Mouse (Mus musculus) frontal cortex, postnatal 36 days (tissue): Measurements from ENCODE around the gene Olfr557.
A peak's percentile ranks its signal among the peaks of the same experiment; 100 is the strongest.

Experiments
- DNase-seq, 2 experiments: peaks; one replicate each; pipeline ENCODE4 v3.0.0; 2022; ENCODE audit warnings: low spot score in 2 of 2

Olfr557 gene

DNA sequence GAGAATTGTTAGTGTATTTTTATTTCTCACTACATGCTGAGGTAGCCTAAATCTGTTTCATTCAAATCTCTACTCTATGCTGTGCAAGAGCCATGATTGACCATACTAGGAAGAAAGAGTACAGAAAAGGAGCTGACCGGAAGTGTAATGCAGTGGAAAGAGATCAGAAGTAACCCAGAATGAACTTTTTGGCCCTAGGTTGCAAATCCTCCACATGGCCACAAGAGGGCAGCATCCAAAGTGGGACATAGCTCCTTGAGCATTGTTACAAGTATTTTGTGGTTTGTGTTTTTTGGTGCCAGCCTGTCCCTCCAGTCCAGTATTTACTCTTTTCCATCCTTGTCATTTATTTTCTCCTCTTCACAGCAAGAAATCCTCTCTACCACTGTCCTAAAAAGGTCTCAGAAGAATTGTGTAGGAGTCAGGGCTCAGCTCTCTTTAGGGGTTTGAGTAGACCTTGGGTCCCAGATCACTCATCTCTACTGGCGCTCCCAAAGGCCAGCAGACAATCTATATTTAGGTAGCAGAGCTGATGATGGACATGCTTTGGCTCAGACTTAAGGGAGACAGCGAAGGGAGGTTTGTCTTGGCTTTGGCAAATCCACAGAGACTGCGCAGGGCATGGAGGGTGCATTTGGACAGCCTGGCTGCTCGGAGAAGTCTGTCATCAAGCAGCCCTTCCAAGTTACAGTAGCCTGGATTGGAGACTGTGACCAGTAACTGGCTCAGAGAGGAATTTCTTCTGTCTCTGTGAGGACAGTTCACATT lies at the start of gene Olfr557:
Gene Olfr557 (plus strand): TSS at position 553 of the 768 bp plus-strand sequence.
- DNase-seq, result peak; percentile 19 to 22

DNA sequence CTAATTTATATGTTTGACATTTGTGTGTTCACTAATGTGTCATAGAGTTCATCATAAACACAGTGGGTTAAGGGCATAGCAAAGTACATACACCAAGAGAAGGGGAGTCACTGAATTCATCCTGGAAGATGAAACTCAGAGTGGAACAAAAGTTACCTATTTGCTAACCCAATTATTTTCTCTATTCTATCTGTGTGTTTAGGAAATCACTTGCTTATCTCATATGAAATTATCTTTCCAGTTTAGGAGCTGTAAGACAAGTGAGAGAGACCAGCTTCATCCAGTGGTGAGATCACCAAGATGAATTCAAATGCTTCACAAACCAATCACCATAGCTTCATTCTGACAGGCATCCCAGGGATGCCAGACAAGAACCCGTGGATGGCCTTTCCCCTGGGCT lies 37.2 kb upstream of the Olfr557 start, which contains the start of gene Olfr555:
Gene Olfr555 (plus strand): TSS at position 301 of the 400 bp plus-strand sequence.
- DNase-seq, result no peak

DNA sequence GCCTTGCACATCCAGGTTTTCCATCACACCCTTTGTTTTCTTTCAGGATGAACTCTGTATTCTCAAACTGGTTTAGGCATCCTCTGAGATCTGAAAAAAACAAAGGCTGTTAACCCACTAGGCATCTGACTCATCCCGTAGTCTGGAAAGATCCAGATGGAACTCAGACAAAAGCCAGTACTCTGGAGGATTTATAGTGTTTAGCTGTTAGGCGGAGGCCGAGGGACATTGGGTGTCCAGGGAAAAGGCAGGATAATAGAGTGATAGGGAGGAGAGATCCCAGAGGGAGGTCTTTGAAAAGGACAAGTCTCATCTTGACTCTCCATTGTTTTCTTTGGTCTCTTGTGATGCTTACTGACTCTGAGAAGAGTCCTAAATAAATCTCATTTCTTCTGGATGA lies 31.1 kb upstream of the Olfr557 start, which contains the start of gene Olfr556:
Gene Olfr556 (plus strand): TSS at position 301 of the 400 bp plus-strand sequence.
- no peak for DNase-seq

DNA sequence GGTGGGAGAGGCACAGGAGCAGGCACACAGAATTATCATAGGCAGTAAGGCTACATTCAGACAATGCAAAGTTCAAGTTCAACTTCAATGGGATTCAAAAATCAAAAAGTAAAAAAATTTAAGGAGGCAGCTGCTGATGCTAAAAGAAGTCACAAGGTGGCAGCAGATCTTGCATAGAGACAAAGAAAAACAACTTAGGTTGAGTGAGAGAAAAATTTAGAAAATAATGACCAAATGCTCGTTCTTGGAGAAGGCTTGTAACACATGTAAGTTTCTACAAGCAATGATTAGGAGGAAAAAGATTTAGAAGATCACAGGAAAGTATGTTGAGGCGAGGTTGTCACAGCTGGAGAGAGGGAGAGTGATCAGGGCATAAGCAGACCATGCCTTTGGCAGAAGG lies 30.3 kb upstream of the Olfr557 start:
- peak in 1 of 2 experiments; percentile 11 for DNase-seq

DNA sequence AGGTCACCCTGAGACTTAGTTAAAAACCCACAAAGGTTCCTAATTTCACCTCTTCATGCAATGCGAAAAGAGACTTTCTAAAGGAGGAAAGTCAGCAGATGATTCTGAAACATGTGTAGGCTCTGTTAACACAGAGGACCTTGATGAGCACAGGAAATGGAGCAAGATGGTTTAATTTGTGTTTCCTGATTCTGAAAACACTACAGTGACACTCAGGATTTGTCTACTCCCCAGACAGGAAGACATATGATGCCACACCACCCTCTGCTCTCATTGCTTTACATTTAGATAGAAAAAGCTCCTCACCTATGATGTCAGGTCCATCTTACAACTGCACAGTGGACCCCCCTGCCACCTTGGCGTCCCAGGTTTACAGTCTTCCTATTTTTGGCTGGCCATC lies 19.5 kb upstream of the Olfr557 start:
- no peak for DNase-seq

DNA sequence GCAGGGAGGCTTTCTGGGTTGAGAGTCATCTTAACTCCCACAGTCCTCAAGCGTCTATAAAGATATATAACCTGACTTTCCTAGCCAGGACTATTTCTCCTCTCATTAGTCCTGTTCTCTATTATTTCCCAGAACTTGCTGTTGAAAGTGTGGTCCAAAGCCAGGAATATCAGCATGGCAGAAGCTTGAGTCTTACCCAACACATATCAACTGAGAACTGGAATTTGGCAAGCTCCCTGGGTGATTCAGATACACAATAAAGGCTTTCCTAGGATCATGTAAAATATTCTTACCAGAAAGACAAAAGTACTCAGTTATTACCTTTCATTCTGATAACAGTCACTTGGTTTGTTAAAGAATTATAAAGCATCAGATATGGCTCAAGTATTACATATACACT lies 13.8 kb upstream of the Olfr557 start:
- no peak for DNase-seq

DNA sequence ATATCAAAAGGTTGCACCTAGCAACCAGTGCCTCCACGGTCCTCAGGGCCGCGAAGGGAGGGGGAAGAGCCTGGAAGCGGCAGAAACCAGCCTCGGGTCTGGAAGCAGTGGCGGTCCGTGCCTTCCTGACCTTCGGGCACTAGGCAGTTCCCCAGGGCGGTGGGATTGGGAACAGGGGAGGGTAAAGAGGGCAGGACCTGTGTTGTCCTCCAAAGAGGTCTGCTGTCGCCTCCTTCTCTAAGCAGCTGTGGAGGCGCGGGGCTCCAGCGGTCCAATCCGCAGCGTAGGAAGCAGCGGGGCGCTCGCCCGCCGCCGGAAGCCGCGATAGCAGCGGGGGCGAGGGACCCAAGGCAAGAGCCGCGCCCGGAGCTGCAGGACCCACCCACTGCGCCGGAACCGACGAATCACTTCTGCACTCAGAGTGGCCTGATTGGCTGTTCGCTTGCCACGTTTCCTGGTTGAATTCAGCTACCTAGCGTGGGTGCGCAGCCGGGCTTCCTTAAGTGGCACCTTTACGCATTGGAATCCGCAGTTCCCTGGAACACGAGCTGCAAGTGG lies 8.7 kb upstream of the Olfr557 start, which contains the start of gene Trim68:
Gene Trim68 (minus strand): TSS at position 384 of the 558 bp plus-strand sequence.
- peak; percentile 88 to 93 for DNase-seq

DNA sequence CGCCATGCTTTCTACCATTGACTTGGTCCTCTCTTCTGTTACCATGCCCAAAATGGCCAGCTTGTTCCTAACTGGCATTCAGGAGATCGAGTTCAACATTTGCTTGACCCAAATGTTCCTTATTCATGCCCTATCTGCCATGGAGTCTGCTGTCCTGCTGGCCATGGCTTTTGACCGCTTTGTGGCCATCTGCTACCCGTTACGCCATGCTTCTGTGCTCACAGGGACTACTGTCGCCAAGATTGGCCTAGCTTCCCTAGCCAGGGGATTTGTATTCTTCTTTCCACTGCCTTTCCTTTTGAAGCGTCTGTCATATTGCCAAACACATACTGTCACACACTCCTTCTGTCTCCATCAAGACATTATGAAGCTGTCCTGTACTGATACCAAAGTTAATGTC lies 2.8 kb downstream of the Olfr557 start:
- no peak for DNase-seq

DNA sequence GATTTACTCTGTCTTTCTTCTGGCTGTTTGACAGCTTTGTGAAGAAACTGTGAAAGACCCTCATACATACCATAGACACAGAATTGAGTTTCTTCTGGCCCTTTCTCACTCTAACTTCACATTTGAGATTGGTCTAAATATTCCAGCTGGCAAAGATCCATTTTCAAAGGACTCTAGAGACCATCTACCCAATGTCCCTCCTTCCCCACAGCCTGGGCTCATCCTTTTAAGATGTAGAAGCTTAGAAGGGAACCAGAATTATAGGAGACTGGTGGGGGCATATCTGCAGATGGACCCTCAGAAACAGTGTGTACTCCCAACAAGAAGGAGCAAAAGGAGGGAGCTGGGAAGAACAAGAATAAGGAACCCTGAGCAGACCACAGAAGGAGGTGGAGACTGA lies 6.2 kb downstream of the Olfr557 start, which contains the start of gene Olfr558:
Gene Olfr558 (plus strand): TSS at position 301 of the 400 bp plus-strand sequence.
- DNase-seq, result no peak

DNA sequence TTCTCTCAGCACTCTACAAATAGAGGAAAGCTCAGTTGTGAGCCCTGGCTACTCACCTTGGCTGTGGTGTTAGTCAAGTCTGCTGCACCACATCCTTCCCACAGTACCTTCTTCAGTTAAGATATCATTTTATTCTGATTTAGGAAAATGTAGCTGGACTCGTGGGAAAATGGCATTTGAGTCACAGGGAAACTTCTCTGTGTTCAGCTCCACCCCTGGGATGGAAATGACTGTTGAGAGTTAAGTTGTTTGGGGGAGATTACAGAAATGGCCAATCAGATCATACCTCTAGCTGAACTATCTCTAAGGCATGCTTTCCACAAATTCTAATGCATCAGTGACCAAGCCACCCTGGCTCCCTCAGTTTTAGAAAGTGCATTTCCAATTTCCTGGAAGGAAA lies 23.3 kb downstream of the Olfr557 start, which contains the start of gene Olfr33:
Gene Olfr33 (minus strand): TSS at position 101 of the 400 bp plus-strand sequence.
- DNase-seq, result no peak

DNA sequence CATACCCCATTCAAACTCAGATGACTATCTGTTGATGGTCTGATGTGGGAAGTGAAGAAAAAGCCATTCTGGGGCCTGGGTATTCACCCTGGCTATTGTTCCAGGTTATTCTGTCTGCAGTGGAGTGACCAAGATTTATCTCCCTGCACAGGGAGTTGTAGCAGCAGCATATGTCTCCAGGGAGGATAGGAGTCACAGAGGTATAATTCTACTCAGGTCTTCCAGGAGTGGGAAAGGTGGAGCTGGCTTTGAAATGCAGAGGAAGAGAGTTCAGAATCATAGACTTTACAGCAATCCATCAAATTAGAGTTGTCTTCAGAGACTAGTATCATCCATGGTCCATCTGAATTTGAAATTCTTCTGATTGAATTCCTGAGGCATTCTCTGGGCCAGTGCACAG lies 31.7 kb downstream of the Olfr557 start, which contains the start of gene Olfr559:
Gene Olfr559 (minus strand): TSS at position 101 of the 400 bp plus-strand sequence.
- no peak for DNase-seq

DNA sequence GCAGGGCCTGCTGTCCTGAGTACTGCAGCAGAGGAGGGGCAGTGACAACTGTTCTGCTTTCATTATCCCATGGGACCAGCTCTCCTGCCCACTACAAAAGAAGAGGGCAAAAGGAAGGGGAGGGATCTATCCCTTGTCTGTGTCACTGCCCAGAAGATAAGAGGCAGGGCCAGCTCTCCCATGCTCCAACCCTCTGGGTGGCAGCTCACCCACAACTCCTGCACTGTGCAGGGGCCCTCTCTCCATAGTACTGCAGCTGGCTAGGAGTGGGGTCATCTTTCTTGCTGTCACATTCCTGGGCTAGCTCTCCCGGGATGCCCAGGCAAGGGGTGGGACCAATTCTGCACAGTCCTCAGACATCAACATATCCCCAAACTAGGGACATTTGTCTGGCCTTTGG lies 38.1 kb downstream of the Olfr557 start:
- no peak for DNase-seq

DNA sequence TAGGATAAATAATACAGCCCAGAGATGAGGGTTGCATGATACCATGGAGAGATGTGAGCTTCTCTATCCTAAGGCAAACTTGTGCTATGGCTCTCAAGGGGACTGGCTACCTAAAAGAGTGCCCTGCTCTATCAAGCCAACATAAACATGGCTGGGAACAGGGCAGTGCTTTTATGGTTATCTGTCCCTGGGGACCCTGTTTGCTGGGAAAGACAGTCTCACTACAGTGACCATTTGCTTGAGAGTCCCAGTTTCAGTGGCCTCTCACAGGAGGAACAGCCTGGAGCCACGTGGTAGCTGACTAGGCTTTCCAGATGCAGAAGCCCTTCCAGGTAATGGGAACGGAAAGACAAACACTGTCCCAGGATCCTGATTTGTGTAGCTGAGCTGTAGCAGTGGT lies 42.0 kb downstream of the Olfr557 start:
- DNase-seq, result no peak
